Mouse (Mus musculus): Measurements from ENCODE around the gene Phf19. TPM values are rescaled to one million over a fixed set of nuclear protein-coding genes. Genes with fewer than 3 reads are reported as not detected.

Gene Phf19
- polyA plus RNA-seq, 1 experiment from 2014 or later: 4.6 TPM

DNA sequence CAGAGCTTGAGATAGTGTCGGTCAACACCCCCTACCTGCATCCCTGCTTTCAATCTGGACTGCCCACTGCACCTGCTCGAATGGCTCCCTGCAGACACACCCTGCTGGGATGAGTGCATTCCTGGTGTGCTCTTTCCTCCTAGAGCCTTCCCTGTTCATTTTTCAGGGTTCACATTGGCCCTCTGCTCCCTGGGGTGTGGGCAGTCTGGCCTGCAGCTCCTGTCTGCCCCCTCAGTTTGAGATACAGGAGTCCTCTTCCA lies 927 bp upstream of the Phf19 start:
- Histone ChIP-seq H3K4me3 (ENCODE audit: low read length) (peak overlapping the region; percentile 67; the same call in 1 of the 2 replicates), H3K27me3 (ENCODE audit: control insufficient read depth, insufficient read depth, low read depth, low read length) (peaks cover 3% of the 10 kb centered on the region), H3K4me2 (ENCODE audit: low read depth, low read length) (peak overlapping the region; percentile 95), H3K36me3 (ENCODE audit: control insufficient read depth, insufficient read depth, low read length) (no peaks in the 10 kb centered on the region), H3K4me1 (replicated peaks; ENCODE audit: control insufficient read depth, insufficient read depth, low read length) (peaks cover 14% of the 10 kb centered on the region), H3K9me3 (ENCODE audit: control insufficient read depth, low read length) (no peaks in the 10 kb centered on the region), H3K9ac (ENCODE audit: low read length) (no peak overlapping the region), H3K27ac (ENCODE audit: low read length) (0 out of 2 replicates have a peak overlapping the region, but pooled peaks have one; percentile 10)
- 18% methylated on average over 2 of the region's 2 CpGs for WGBS
- ATAC-seq (ENCODE audit: low read depth): peak; percentile 53; the same call in 1 of the 2 replicates

DNA sequence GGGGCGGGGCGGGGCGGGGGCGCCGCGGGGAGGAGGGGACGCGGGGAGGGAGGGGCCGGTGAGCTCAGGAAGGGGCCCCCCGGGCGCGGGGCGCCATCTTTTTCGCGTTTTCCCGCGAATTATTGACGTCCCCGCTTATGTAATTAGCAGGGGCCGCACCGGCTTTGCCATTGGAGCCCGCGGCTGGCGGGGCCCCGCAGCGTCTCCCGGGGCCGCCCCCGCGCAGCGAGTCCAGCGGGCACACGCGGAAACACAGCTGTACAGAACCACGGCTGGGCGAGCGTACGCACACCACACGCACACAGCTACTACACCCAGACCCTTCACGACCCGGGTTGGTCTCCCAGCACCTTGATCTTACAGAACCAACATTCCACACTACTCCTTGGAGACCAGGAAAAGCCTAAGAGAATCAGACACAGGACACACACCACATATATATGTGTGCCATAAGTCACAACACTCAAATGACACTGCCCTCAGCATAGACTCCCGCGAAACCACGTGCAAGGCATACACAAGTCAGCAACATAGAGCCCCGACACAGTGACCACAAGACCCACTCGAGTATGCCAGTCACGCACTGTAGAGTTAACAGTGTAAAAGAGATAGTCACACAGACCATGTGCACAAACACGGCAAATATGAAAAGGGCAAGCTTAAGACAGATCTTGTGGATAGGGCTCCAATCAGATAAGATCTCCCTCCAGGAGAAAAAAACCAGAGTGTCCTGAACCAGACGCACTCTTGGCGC lies 420 bp upstream of the Phf19 start:
- no peaks in the 10 kb centered on the region for H3K36me3 ChIP-seq (ENCODE audit: control insufficient read depth, insufficient read depth, low read length)
- peaks cover 14% of the 10 kb centered on the region for H3K4me1 ChIP-seq (replicated peaks; ENCODE audit: control insufficient read depth, insufficient read depth, low read length)
- H3K27ac ChIP-seq (ENCODE audit: low read length): no peak overlapping the region
- WGBS: 2% methylated on average over 29 of the region's 50 CpGs
- ATAC-seq (ENCODE audit: low read depth): peak; percentile 63
- H3K9me3 ChIP-seq (ENCODE audit: control insufficient read depth, low read length): no peaks in the 10 kb centered on the region
- H3K4me2 ChIP-seq (ENCODE audit: low read depth, low read length): peak overlapping the region; percentile 95
- peaks cover 3% of the 10 kb centered on the region for H3K27me3 ChIP-seq (ENCODE audit: control insufficient read depth, insufficient read depth, low read depth, low read length)
- H3K4me3 ChIP-seq (ENCODE audit: low read length): peak overlapping the region; percentile 67
- H3K9ac ChIP-seq (ENCODE audit: low read length): peak overlapping the region; percentile 75

DNA sequence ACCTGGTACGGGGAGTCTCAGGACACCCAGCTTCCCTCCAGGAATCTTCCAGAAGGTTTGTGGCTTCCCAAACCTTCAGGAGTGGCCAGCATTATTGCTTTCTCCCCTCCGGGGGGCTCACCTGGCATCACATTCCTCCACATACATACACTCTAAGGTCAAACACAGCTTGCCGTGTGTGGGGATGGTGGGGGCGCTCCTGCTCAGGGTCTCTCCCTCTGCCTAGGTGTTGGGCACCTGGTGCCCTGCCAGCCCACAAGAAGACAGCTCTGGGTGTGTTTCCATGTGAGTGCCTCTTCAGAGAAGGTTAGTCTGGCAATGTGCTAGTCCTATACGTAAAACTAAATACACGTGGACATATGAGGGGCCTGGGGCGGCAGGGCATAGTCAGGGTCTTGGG lies 1.2 kb downstream of the Phf19 start:
- no peak for ATAC-seq (ENCODE audit: low read depth)
- 38% methylated on average over 7 of the region's 7 CpGs for WGBS
- H3K4me3 ChIP-seq (ENCODE audit: low read length): peak overlapping the region; percentile 67
- peaks cover 3% of the 10 kb centered on the region for H3K27me3 ChIP-seq (ENCODE audit: control insufficient read depth, insufficient read depth, low read depth, low read length)
- H3K36me3 ChIP-seq (ENCODE audit: control insufficient read depth, insufficient read depth, low read length): no peaks in the 10 kb centered on the region
- peaks cover 14% of the 10 kb centered on the region for H3K4me1 ChIP-seq (replicated peaks; ENCODE audit: control insufficient read depth, insufficient read depth, low read length)
- no peaks in the 10 kb centered on the region for H3K9me3 ChIP-seq (ENCODE audit: control insufficient read depth, low read length)
- H3K9ac ChIP-seq (ENCODE audit: low read length): peak overlapping the region; percentile 75
- H3K4me2 ChIP-seq (ENCODE audit: low read depth, low read length): peak overlapping the region; percentile 95; the same call in 1 of the 2 replicates
- H3K27ac ChIP-seq (ENCODE audit: low read length): no peak overlapping the region

DNA sequence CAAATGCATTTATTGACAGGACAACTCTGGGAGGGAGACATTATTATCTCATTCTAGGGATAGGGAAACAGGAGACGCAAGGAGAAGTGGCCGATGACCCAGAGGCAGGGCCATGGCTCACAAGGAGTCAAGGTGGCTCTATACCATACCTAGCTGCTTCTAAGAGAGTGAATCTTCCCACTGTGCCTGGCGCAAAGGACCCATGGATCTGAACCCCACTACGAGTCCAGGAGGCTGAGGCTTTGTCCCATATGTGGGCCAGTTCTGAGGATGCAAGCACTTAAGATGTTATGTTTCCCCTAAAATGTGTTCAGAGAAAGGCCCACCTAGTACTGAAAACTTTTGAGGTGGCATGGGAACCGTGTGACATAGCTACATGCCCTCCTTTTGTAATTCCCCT lies 2.0 kb downstream of the Phf19 start:
- H3K9ac ChIP-seq (ENCODE audit: low read length): no peak overlapping the region
- H3K4me2 ChIP-seq (ENCODE audit: low read depth, low read length): no peak overlapping the region
- no peak for ATAC-seq (ENCODE audit: low read depth)
- H3K36me3 ChIP-seq (ENCODE audit: control insufficient read depth, insufficient read depth, low read length): no peaks in the 10 kb centered on the region
- no peaks in the 10 kb centered on the region for H3K9me3 ChIP-seq (ENCODE audit: control insufficient read depth, low read length)
- H3K27ac ChIP-seq (ENCODE audit: low read length): no peak overlapping the region
- H3K4me1 ChIP-seq (replicated peaks; ENCODE audit: control insufficient read depth, insufficient read depth, low read length): peaks cover 14% of the 10 kb centered on the region
- H3K4me3 ChIP-seq (ENCODE audit: low read length): no peak overlapping the region
- 81% methylated on average over 5 of the region's 5 CpGs for WGBS
- H3K27me3 ChIP-seq (ENCODE audit: control insufficient read depth, insufficient read depth, low read depth, low read length): peaks cover 3% of the 10 kb centered on the region

DNA sequence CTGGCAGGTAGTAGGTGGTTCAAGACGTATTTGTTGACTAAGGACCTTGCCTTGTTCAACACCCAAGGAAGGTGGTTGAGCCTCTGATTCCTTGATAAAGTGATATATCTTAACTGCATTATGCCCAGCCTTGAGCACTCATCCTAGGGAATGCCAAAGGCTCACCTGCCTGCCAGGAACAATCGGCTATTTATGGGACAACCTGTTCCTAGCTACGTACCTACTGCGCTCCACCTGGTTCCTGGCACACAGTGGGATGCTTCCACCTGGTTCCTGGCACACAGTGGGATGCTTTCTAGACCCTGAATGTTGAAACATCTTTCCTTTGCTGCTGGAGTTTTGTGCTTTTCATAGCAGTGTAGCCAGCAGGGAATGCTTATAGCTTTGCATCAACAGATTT lies 4.1 kb downstream of the Phf19 start:
- H3K9me3 ChIP-seq (ENCODE audit: control insufficient read depth, low read length): no peaks in the 10 kb centered on the region
- H3K4me2 ChIP-seq (ENCODE audit: low read depth, low read length): no peak overlapping the region
- no peak for ATAC-seq (ENCODE audit: low read depth)
- H3K9ac ChIP-seq (ENCODE audit: low read length): no peak overlapping the region
- H3K27me3 ChIP-seq (ENCODE audit: control insufficient read depth, insufficient read depth, low read depth, low read length): peaks cover 3% of the 10 kb centered on the region
- H3K4me1 ChIP-seq (replicated peaks; ENCODE audit: control insufficient read depth, insufficient read depth, low read length): peaks cover 9% of the 10 kb centered on the region
- H3K27ac ChIP-seq (ENCODE audit: low read length): no peak overlapping the region
- whole genome bisulfite sequencing: 85% methylated on average over 4 of the region's 4 CpGs
- no peak overlapping the region for H3K4me3 ChIP-seq (ENCODE audit: low read length)
- no peaks in the 10 kb centered on the region for H3K36me3 ChIP-seq (ENCODE audit: control insufficient read depth, insufficient read depth, low read length)

DNA sequence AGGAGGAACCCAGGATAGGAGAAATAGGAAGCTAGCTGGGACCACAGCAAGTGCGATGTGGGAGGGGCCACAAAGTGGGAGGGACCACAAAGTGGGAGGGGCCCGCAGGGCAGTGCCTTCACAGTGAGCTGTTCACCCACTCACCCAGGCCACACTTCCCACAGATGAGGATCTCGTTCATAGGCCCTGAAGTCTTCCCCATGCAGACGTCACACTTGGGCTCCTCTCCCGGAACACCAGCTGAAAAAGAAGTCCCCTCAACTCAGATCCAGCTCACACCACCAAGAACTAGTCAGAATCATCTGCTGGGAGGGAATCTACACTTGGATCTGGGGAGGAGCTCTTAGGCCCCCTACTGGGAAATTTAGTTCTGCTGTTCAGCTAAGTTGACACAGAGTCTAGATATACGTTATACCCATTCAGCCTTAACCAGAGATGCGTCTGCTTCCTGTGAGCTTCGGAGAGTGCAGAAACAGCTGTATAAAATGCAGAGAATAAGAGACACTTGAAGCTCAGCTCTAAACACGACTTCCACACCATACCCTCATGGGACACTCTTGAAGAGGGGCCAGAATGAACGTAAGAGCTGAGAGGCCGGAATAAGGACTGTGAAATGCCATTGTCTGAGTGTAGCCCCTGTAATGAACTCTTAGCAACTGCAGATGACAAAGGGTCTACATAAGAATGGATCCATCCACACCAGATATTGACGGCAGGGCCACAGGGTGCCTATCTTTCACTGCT lies 6.8 kb downstream of the Phf19 start:
- Histone ChIP-seq H3K4me1 (replicated peaks; ENCODE audit: control insufficient read depth, insufficient read depth, low read length) (peaks cover 14% of the 10 kb centered on the region), H3K4me2 (ENCODE audit: low read depth, low read length) (no peak overlapping the region), H3K27me3 (ENCODE audit: control insufficient read depth, insufficient read depth, low read depth, low read length) (no peaks in the 10 kb centered on the region; the same call in 1 of the 2 replicates), H3K36me3 (ENCODE audit: control insufficient read depth, insufficient read depth, low read length) (no peaks in the 10 kb centered on the region), H3K9ac (ENCODE audit: low read length) (no peak overlapping the region), H3K27ac (ENCODE audit: low read length) (no peak overlapping the region), H3K4me3 (ENCODE audit: low read length) (no peak overlapping the region), H3K9me3 (ENCODE audit: control insufficient read depth, low read length) (no peaks in the 10 kb centered on the region)
- 41% methylated on average over 12 of the region's 12 CpGs for WGBS
- no peak for ATAC-seq (ENCODE audit: low read depth)

DNA sequence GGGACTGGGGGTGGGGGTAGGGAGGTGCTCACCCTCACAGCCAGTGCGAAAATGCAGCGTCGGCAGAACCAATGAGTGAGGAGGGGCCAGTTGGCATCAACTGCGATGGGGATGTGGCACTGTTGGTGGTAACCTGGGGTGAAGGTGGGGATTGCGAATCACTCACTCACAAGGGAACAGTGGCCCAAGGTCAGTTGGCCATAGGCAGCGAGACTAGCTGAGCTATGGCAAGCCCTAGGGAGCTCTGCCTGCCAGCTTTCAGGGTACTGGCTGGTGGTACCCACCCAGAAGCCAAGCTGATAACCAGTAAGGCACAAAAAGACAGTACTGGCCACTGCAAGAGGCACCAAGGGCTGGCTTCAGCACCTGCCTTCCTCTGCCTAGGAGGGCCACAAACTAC lies 7.4 kb downstream of the Phf19 start:
- Histone ChIP-seq H3K4me1 (replicated peaks; ENCODE audit: control insufficient read depth, insufficient read depth, low read length) (peaks cover 14% of the 10 kb centered on the region), H3K36me3 (ENCODE audit: control insufficient read depth, insufficient read depth, low read length) (no peaks in the 10 kb centered on the region), H3K27me3 (ENCODE audit: control insufficient read depth, insufficient read depth, low read depth, low read length) (no peaks in the 10 kb centered on the region; the same call in 1 of the 2 replicates), H3K9me3 (ENCODE audit: control insufficient read depth, low read length) (no peaks in the 10 kb centered on the region), H3K27ac (ENCODE audit: low read length) (no peak overlapping the region), H3K4me2 (ENCODE audit: low read depth, low read length) (no peak overlapping the region), H3K4me3 (ENCODE audit: low read length) (no peak overlapping the region), H3K9ac (ENCODE audit: low read length) (no peak overlapping the region)
- 60% methylated on average over 6 of the region's 6 CpGs for WGBS
- ATAC-seq (ENCODE audit: low read depth): no peak

DNA sequence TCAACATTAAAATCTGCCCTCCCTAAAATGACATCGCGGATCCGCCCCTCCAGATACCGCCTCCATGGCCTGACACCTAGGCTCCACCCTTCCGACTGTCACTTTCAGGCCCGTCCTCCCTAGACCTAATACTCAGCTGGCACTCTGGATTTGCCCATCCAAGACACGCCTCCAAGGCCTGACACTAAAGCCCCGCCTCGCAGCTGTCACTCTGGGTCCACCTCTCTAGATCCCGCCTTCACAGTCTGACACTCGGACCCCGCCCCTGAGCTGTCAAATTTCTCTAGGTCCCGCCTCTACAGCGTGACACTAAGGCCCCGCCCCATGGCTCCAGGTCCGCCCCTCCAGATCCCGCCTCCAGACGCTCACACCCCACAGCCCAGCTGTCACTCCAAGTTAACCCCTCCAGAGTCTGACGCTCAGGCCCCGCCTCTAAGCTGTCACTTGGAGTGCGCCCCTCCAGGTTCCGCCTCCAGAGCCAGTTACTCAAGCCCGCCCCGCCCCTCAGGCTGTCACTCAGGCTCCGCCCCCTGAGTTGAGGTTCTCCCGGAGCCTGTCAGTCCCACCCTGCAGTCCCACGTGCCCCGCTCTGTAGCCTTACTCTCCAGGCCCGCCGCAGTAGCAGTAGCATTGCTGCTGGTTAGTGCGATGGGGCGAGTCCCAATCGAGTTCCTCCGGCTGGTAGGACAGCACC lies 8.8 kb downstream of the Phf19 start:
- H3K27me3 ChIP-seq (ENCODE audit: control insufficient read depth, insufficient read depth, low read depth, low read length): no peaks in the 10 kb centered on the region
- H3K4me1 ChIP-seq (replicated peaks; ENCODE audit: control insufficient read depth, insufficient read depth, low read length): peaks cover 14% of the 10 kb centered on the region
- no peaks in the 10 kb centered on the region for H3K9me3 ChIP-seq (ENCODE audit: control insufficient read depth, low read length)
- no peaks in the 10 kb centered on the region for H3K36me3 ChIP-seq (ENCODE audit: control insufficient read depth, insufficient read depth, low read length)
- WGBS: under 1% methylated on average over 34 of the region's 34 CpGs
- peak overlapping the region; percentile 39; the same call in 1 of the 2 replicates for H3K9ac ChIP-seq (ENCODE audit: low read length)
- H3K4me2 ChIP-seq (ENCODE audit: low read depth, low read length): peak overlapping the region; percentile 65
- peak; percentile 97 for ATAC-seq (ENCODE audit: low read depth)
- peak overlapping the region; percentile 40 for H3K4me3 ChIP-seq (ENCODE audit: low read length)
- H3K27ac ChIP-seq (ENCODE audit: low read length): peak overlapping the region; percentile 47; the same call in 1 of the 2 replicates

Data from lung, embryonic 16.5 days (tissue).